ENCODE assay signal across 9 mouse cellular contexts in the genomic region with DNA sequence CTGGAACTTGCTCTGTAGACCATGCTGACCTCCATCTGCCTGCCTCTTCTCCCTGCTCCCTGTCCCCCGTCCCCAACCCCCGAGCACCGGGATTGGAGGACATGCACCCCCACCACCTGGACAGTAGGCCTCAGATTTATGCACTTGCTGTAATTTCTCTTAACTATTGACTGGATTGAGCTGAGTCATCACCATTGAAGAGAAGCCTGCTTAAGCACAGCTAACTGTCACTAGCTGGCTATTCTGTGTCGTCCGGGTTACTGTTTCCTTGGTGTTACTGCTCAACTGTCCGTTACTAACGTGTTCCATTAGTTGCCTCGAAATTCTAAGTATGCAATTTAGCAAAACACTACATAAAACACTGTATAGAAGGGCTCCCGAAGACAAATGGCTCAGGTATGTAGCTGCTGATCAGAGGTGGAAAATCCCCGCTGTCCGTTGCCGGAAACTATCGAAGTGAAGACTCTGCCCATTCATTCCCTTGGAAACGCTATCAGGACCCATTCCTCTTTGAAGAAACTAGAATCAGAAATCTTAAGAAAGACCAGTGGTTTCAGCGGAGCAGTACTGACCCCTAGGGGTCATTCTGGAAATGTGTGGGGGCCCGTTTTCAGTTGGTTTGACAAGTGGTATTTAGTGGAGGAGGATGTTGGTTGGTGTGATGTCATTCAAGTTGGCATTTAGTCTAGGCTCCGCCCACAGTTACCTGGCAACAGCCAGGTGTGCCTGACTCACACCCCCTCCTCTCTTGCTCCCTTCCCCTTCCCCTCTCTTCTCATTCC. TPM values are rescaled to one million over a fixed set of nuclear protein-coding genes. Genes with fewer than 3 reads are reported as not detected.
DNase-seq lines count a peak whose midpoint lies in the region; ATAC-seq lines count a peak whose summit lies in the region.
"Had no signal": no experiment of that assay in that cellular context is flagged by ENCODE, and none has a peak within 500 bp of the region (broad histone marks: within the 10 kb centered on the region; RNA-seq: fewer than 3 reads in every experiment).

No protein-coding gene starts in this region.

- ATAC-seq in hindbrain, embryonic 14.5 days (ENCODE audit: low FRiP score): peak; percentile 48; the same call in 1 of the 2 replicates
- ATAC-seq in midbrain, embryonic 11.5 days (ENCODE audit: low FRiP score): 0 out of 2 replicates have a peak, but pooled peaks have one; percentile 16

- H3K9ac ChIP-seq in hindbrain, embryonic 14.5 days: no peak overlapping the region
- H3K9ac ChIP-seq in midbrain, embryonic 11.5 days (ENCODE audit: low read length): no peak overlapping the region
- H3K9ac ChIP-seq: embryonic facial prominence, embryonic 12.5 days had no signal

- 0 out of 2 replicates have a peak, but pooled peaks cover 6% of the 10 kb centered on the region for H3K4me1 ChIP-seq in hindbrain, embryonic 14.5 days (replicated peaks; ENCODE audit: control insufficient read depth, insufficient read depth, low read length)
- no peaks in the 10 kb centered on the region; the same call in 1 of the 2 replicates for H3K4me1 ChIP-seq in midbrain, embryonic 11.5 days (ENCODE audit: control insufficient read depth, insufficient read depth, low read length)
- H3K4me1 ChIP-seq: embryonic facial prominence, embryonic 12.5 days had no signal

- no peaks in the 10 kb centered on the region for H3K27me3 ChIP-seq in hindbrain, embryonic 14.5 days (ENCODE audit: control insufficient read depth, insufficient read depth, low read length)
- H3K27me3 ChIP-seq in midbrain, embryonic 11.5 days (ENCODE audit: control insufficient read depth, insufficient read depth, low read length): no peaks in the 10 kb centered on the region
- no peaks in the 10 kb centered on the region for H3K27me3 ChIP-seq in splenic B cell, adult 2 months (ENCODE audit: control insufficient read depth, insufficient read depth, low read length, poor library complexity, severe bottlenecking)
- H3K27me3 ChIP-seq: embryonic facial prominence, embryonic 12.5 days had no signal

- no peaks in the 10 kb centered on the region for H3K9me3 ChIP-seq in hindbrain, embryonic 14.5 days (ENCODE audit: control insufficient read depth, low read length)
- H3K9me3 ChIP-seq in midbrain, embryonic 11.5 days (ENCODE audit: control insufficient read depth, low read length): no peaks in the 10 kb centered on the region
- H3K9me3 ChIP-seq: embryonic facial prominence, embryonic 12.5 days had no signal

- no peak overlapping the region; the same call in 1 of the 2 replicates for H3K4me2 ChIP-seq in hindbrain, embryonic 14.5 days (replicated peaks)
- H3K4me2 ChIP-seq in midbrain, embryonic 11.5 days: no peak overlapping the region
- H3K4me2 ChIP-seq: embryonic facial prominence, embryonic 12.5 days had no signal

- no peak overlapping the region for H3K4me3 ChIP-seq in hindbrain, embryonic 14.5 days (replicated peaks; ENCODE audit: low read length)
- no peak overlapping the region for H3K4me3 ChIP-seq in midbrain, embryonic 11.5 days (ENCODE audit: low read depth, low read length)
- H3K4me3 ChIP-seq: embryonic facial prominence, embryonic 12.5 days had no signal

- no peak overlapping the region for H3K27ac ChIP-seq in hindbrain, embryonic 14.5 days
- no peak overlapping the region for H3K27ac ChIP-seq in midbrain, embryonic 11.5 days (ENCODE audit: low read depth, low read length)
- H3K27ac ChIP-seq: embryonic facial prominence, embryonic 12.5 days had no signal

- H3K36me3 ChIP-seq in hindbrain, embryonic 14.5 days (replicated peaks; ENCODE audit: control insufficient read depth, insufficient read depth): peaks cover 9% of the 10 kb centered on the region
- H3K36me3 ChIP-seq in midbrain, embryonic 11.5 days (ENCODE audit: control insufficient read depth, insufficient read depth, low read length): no peaks in the 10 kb centered on the region
- peaks cover 1% of the 10 kb centered on the region; the same call in 1 of the 2 replicates for H3K36me3 ChIP-seq in splenic B cell, adult 2 months (ENCODE audit: control insufficient read depth, insufficient read depth, low read length, poor library complexity, severe bottlenecking)

- intact Hi-C loops in heart, postnatal 25 days (cut with DNase I): loop anchor here (2.0 kb wide), 1 partner anchor 32 kb away; no protein-coding TSS in a partner anchor

- WGBS in hindbrain, embryonic 14.5 days: 31% methylated on average over 17 of the region's 17 CpGs
- 52% methylated on average over 17 of the region's 17 CpGs for WGBS in midbrain, embryonic 11.5 days

- DNase-seq in heart, adult 8-10 months (ENCODE audit: low spot score): peak; percentile 60
- no peak for DNase-seq in heart, postnatal 25 days (ENCODE audit: low spot score)
- DNase-seq in ZHBTc4 (ENCODE audit: low read depth, low spot score): peak; percentile 91
- peak; percentile 55 for DNase-seq in embryo, embryonic 11 days
- DNase-seq in hindbrain, embryonic 14.5 days (ENCODE audit: low spot score): peak; percentile 80
- peak; percentile 52 to 60 for DNase-seq in layer of hippocampus, postnatal 25 days (ENCODE audit: extremely low spot score in 1 of 2, low spot score in 1 of 2)
- DNase-seq in midbrain, embryonic 11.5 days (ENCODE audit: low spot score, missing footprints): peak; percentile 93
- peak; percentile 77 for DNase-seq in splenic B cell, adult 2 months (ENCODE audit: low read depth, low spot score)

RNA-seq across cellular contexts. Expression of a gene that starts 14.3 kb away (rescaled TPM):
- total RNA-seq in heart, adult 8-10 months (2022): 10 to 100 TPM; 20.4 to 24.3 (median 22.5) TPM
- 10 to 100 TPM; 17.9 to 20.5 TPM for total RNA-seq in heart, postnatal 25 days (2021)
- 117 and 126 TPM in 2 replicates for polyA plus RNA-seq in hindbrain, embryonic 14.5 days (2014; fragmentation: Nextera tagmentation; extraction: Ambion mirVana)
- 100 to 1,000 TPM; 138 to 162 TPM for total RNA-seq in layer of hippocampus, postnatal 25 days (2021)
- polyA plus RNA-seq in midbrain, embryonic 11.5 days (2014; fragmentation: Nextera tagmentation; extraction: Ambion mirVana): 57.5 and 59.7 TPM in 2 replicates

RNA-seq across cellular contexts. Expression of a gene that starts 33.5 kb away (rescaled TPM):
- 1 to 10 TPM in 2 of 4 experiments, under 1 TPM in 2; 0.62 to 1.7 (median 1.0) TPM for total RNA-seq in heart, adult 8-10 months (2022)
- total RNA-seq in heart, postnatal 25 days (2021): 1 to 10 TPM in 1 of 2 experiments, under 1 TPM in 1; 0.50 to 1.2 TPM
- 2.6 and 3.1 TPM in 2 replicates for polyA plus RNA-seq in hindbrain, embryonic 14.5 days (2014; fragmentation: Nextera tagmentation; extraction: Ambion mirVana)
- 1 to 10 TPM; 1.6 to 2.4 TPM for total RNA-seq in layer of hippocampus, postnatal 25 days (2021)
- 1.1 and 1.5 TPM in 2 replicates for polyA plus RNA-seq in midbrain, embryonic 11.5 days (2014; fragmentation: Nextera tagmentation; extraction: Ambion mirVana)

RNA-seq across cellular contexts. Expression of a gene that starts 36.1 kb away (rescaled TPM):
- total RNA-seq in heart, adult 8-10 months (2022): 100 to 1,000 TPM; 157 to 166 (median 162) TPM
- total RNA-seq in heart, postnatal 25 days (2021): 100 to 1,000 TPM; 141 to 164 TPM
- polyA plus RNA-seq in hindbrain, embryonic 14.5 days (2014; fragmentation: Nextera tagmentation; extraction: Ambion mirVana): 185 and 194 TPM in 2 replicates
- 100 to 1,000 TPM; 179 to 204 TPM for total RNA-seq in layer of hippocampus, postnatal 25 days (2021)
- polyA plus RNA-seq in midbrain, embryonic 11.5 days (2014; fragmentation: Nextera tagmentation; extraction: Ambion mirVana): 277 and 302 TPM in 2 replicates

Comparison
In these comparisons a context has a peak if more than half of its experiments do, and no peak if none do; other contexts are left out.
1. RNA of a gene that starts 14.3 kb away (total RNA-seq): 138 to 162 TPM in layer of hippocampus, postnatal 25 days; 20.4 to 24.3 TPM in heart, adult 8-10 months and 17.9 to 20.5 TPM in heart, postnatal 25 days; every median in the first group is over 4 times any median in the second.